ENCODE assay signal across 24 mouse cellular contexts in the genomic region with DNA sequence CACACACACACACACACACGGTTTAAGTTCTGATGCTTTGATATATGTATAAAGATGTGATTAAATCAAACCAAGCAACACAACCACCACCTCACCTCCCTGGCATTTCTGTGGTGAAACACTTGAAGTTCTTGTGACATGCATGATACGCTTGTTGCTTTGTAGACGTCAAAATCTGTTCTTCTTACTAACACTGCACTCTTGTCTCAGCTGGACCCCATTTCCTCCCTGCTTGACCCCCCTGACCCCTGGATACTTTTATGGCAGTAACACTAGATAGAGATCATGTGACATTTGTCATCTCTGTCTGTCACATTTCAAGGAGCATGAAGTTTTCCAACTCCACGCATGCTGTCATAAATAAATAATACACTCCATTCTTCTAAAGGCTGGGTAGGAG. TPM values are rescaled to one million over a fixed set of nuclear protein-coding genes. Genes with fewer than 3 reads are reported as not detected.
DNase-seq lines count a peak whose midpoint lies in the region; ATAC-seq and TF ChIP-seq lines count a peak whose summit lies in the region.
"Had no signal": no experiment of that assay in that cellular context is flagged by ENCODE, and none has a peak within 500 bp of the region (broad histone marks: within the 10 kb centered on the region; RNA-seq: fewer than 3 reads in every experiment).

No protein-coding gene starts in this region.

- no peak overlapping the region for H3K4me2 ChIP-seq in lung, postnatal 0 days (replicated peaks; ENCODE audit: low read depth, low read length)
- no peak overlapping the region for H3K4me2 ChIP-seq in embryonic facial prominence, embryonic 12.5 days (replicated peaks)
- H3K4me2 ChIP-seq: hindbrain, embryonic 14.5 days; midbrain, embryonic 13.5 days; neural tube, embryonic 12.5 days had no signal

- no peak overlapping the region for H3K4me3 ChIP-seq in lung, postnatal 0 days (ENCODE audit: low read depth, low read length)
- no peak overlapping the region for H3K4me3 ChIP-seq in embryonic facial prominence, embryonic 12.5 days
- H3K4me3 ChIP-seq: layer of hippocampus, adult 2 months; midbrain, embryonic 13.5 days; neural tube, embryonic 12.5 days had no signal

- DNase-seq in kidney, adult 9 months: peak; percentile 9
- DNase-seq in kidney, adult 11 months: no peak
- DNase-seq in lung, postnatal 0 days (ENCODE audit: low spot score): peak; percentile 50
- DNase-seq in lung, postnatal 14 days: no peak
- DNase-seq in embryo, embryonic 10 days (ENCODE audit: low spot score): peak; percentile 34
- no peak for DNase-seq in right cerebral cortex, postnatal 36 days (ENCODE audit: low spot score in 2 of 2)
- no peak for DNase-seq in right cerebral cortex, adult 2 months (ENCODE audit: low spot score in 2 of 2)
- DNase-seq: adrenal gland, adult 2 months; cerebellum, adult 11 months; cerebellum, postnatal 10 days; gastrocnemius, postnatal 25 days; heart, adult 18-20 months; right cerebral cortex, adult 18-20 months; thymus, adult 2 months; thymus, postnatal 4 days had no signal

- no peaks in the 10 kb centered on the region for H3K36me3 ChIP-seq in lung, postnatal 0 days (ENCODE audit: insufficient read depth, low read length)
- H3K36me3 ChIP-seq in embryonic facial prominence, embryonic 12.5 days: no peaks in the 10 kb centered on the region
- H3K36me3 ChIP-seq: midbrain, embryonic 13.5 days; neural tube, embryonic 12.5 days had no signal

- no peaks in the 10 kb centered on the region for H3K9me3 ChIP-seq in lung, postnatal 0 days (ENCODE audit: low read length)
- H3K9me3 ChIP-seq in embryonic facial prominence, embryonic 12.5 days: no peaks in the 10 kb centered on the region
- H3K9me3 ChIP-seq: midbrain, embryonic 13.5 days; neural tube, embryonic 12.5 days had no signal

- H3K4me1 ChIP-seq in lung, postnatal 0 days (ENCODE audit: insufficient read depth, low read depth, low read length): peaks cover 4% of the 10 kb centered on the region; the same call in 1 of the 2 replicates
- H3K4me1 ChIP-seq in embryonic facial prominence, embryonic 12.5 days: peaks cover 26% of the 10 kb centered on the region

- TF ChIP-seq CTCF in lung, postnatal 0 days (IDR thresholded peaks at IDR 0.05): no peak

- H3K9ac ChIP-seq in lung, postnatal 0 days (replicated peaks; ENCODE audit: low read depth): no peak overlapping the region
- H3K9ac ChIP-seq in embryonic facial prominence, embryonic 12.5 days: no peak overlapping the region
- H3K9ac ChIP-seq: hindbrain, embryonic 14.5 days; midbrain, embryonic 13.5 days; neural tube, embryonic 12.5 days had no signal

- no peak for ATAC-seq in lung, postnatal 0 days
- ATAC-seq in embryonic facial prominence, embryonic 12.5 days (ENCODE audit: insufficient number of reproducible peaks, insufficient read depth, low FRiP score, low TSS enrichment): no peak
- ATAC-seq: forebrain, embryonic 16.5 days; inflammation-experienced regulatory T-cells, adult 6 months; midbrain, embryonic 13.5 days had no signal

- TF ChIP-seq EP300 in lung, postnatal 0 days (IDR thresholded peaks at IDR 0.05): no peak

- 43% methylated on average over 4 of the region's 4 CpGs for WGBS in lung, postnatal 0 days
- WGBS in embryonic facial prominence, embryonic 12.5 days: 42% methylated on average over 4 of the region's 4 CpGs

- H3K27ac ChIP-seq in lung, postnatal 0 days (ENCODE audit: low read length): no peak overlapping the region
- H3K27ac ChIP-seq in embryonic facial prominence, embryonic 12.5 days: 0 out of 2 replicates have a peak overlapping the region, but pooled peaks have one; percentile 46
- H3K27ac ChIP-seq: hindbrain, embryonic 14.5 days; kidney, postnatal 0 days; layer of hippocampus, adult 2 months; midbrain, embryonic 13.5 days; neural tube, embryonic 12.5 days; stomach, postnatal 0 days had no signal

- no peaks in the 10 kb centered on the region for H3K27me3 ChIP-seq in lung, postnatal 0 days (replicated peaks; ENCODE audit: insufficient read depth, low read length)
- H3K27me3 ChIP-seq in embryonic facial prominence, embryonic 12.5 days: no peaks in the 10 kb centered on the region
- H3K27me3 ChIP-seq: midbrain, embryonic 13.5 days; neural tube, embryonic 12.5 days had no signal

RNA-seq across cellular contexts. Expression of gene S1pr3, which starts 59.7 kb away (rescaled TPM):
- polyA plus RNA-seq in lung, postnatal 0 days (2015; fragmentation: Nextera tagmentation; extraction: Ambion mirVana): 44.5 and 51.3 TPM in 2 replicates
- 140 and 144 TPM in 2 replicates for polyA plus RNA-seq in embryonic facial prominence, embryonic 12.5 days (2016; fragmentation: Nextera tagmentation; extraction: Ambion mirVana)

Comparison
In these comparisons a context has a peak if more than half of its experiments do, and no peak if none do; other contexts are left out.
1. DNase-seq: peak in kidney, adult 9 months (single experiment), lung, postnatal 0 days (single experiment) and embryo, embryonic 10 days (single experiment); none in kidney, adult 11 months (single experiment), lung, postnatal 14 days (single experiment), right cerebral cortex, postnatal 36 days (0 of 2) and right cerebral cortex, adult 2 months (0 of 2).